Mouse (Mus musculus) intestine, postnatal 0 days (tissue): ENCODE measurements around the gene Bbs2. TPM values are rescaled to one million over a fixed set of nuclear protein-coding genes. Genes with fewer than 3 reads are reported as not detected.

Source experiments
- ATAC-seq: fragments of 200-750 bp; cut with Nextera tagmentation; 2 replicates; pipeline ENCODE4 v1.8.0; 2017; ENCODE audit warnings: mild to moderate bottlenecking, moderate TSS enrichment, moderate library complexity
- H3K27ac ChIP-seq: fragments of 300-500 bp; sonication (generic); 2 replicates; pipeline ENCODE4 v1.5.1; 2014; ENCODE audit warnings: mild to moderate bottlenecking, low read depth, low read length, moderate library complexity
- H3K27me3 ChIP-seq: fragments of 300-500 bp; sonication (generic); replicated peaks from 2 replicates; pipeline ENCODE4 v1.6.1; 2014; ENCODE audit warnings: low read length, mixed read lengths; ENCODE audit not compliant: control insufficient read depth, insufficient read depth
- H3K36me3 ChIP-seq: fragments of 300-500 bp; sonication (generic); 2 replicates; pipeline ENCODE4 v1.6.1; 2014; ENCODE audit warnings: mild to moderate bottlenecking, moderate library complexity; ENCODE audit not compliant: control insufficient read depth, insufficient read depth
- H3K4me1 ChIP-seq: fragments of 300-500 bp; sonication (generic); replicated peaks from 2 replicates; pipeline ENCODE4 v1.6.1; 2014; ENCODE audit warnings: antibody characterized with exemption, low read length, mixed read lengths; ENCODE audit not compliant: control insufficient read depth, insufficient read depth
- H3K4me2 ChIP-seq: fragments of 300-500 bp; sonication (generic); replicated peaks from 2 replicates; pipeline ENCODE4 v1.6.1; 2014; ENCODE audit warnings: low read depth, mild to moderate bottlenecking, moderate library complexity
- H3K4me3 ChIP-seq: fragments of 300-500 bp; sonication (generic); 2 replicates; pipeline ENCODE4 v1.5.1; 2014; ENCODE audit warnings: low read depth, low read length
- H3K9ac ChIP-seq: fragments of 300-500 bp; sonication (generic); 2 replicates; pipeline ENCODE4 v1.6.1; 2014; ENCODE audit warnings: mild to moderate bottlenecking, low read depth, low read length
- H3K9me3 ChIP-seq: fragments of 300-500 bp; sonication (generic); 2 replicates; pipeline ENCODE4 v1.6.1; 2016; ENCODE audit warnings: mixed run types; ENCODE audit not compliant: control insufficient read depth
- CTCF ChIP-seq: sonication (generic); IDR thresholded peaks from 2 replicates; pipeline ENCODE4 v1.5.1; 2016; ENCODE audit warnings: low read depth, mild to moderate bottlenecking, control low read depth, antibody characterized with exemption, moderate library complexity
- WGBS: fragments of 180-500 bp; shearing (Covaris S2); extraction: QIAGEN DNeasy Blood & Tissue Kit; methylation state at CpG from one replicate; pipeline ENCODE4 v1.1.7; 2014; 5-methylcytosine and 5-hydroxymethylcytosine counted together
- polyA plus RNA-seq: library from polyadenylated mRNA; unstranded; fragments of >200 nt; fragmentation: Nextera tagmentation; extraction: Ambion mirVana; gene quantifications from 2 replicates; pipeline ENCODE4 v1.2.1, GENCODE M21; 2015

Gene Bbs2
- polyA plus RNA-seq, 1 experiment from 2014 or later = 4.6 TPM

DNA sequence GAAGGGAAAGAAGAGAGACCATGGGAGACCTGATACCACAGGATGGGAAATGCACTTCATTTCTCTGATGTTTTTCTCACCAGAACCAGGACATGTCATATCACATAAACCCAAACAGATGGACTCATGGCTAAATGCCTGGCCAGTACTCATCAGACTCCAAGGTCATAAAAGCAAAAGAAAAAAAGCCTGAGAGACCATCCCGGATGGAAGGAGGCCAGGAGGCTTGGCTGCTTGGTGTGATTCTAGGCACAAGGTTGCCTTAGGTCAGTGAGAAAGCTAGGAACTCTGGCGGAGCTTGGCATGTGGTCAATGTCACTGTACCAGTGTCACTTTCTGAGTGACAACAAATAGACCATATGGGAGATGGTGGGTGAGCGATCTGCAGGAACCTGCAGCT, 9.1 kb upstream of the Bbs2 start:
- 62% methylated on average over 3 of the region's 3 CpGs for WGBS

DNA sequence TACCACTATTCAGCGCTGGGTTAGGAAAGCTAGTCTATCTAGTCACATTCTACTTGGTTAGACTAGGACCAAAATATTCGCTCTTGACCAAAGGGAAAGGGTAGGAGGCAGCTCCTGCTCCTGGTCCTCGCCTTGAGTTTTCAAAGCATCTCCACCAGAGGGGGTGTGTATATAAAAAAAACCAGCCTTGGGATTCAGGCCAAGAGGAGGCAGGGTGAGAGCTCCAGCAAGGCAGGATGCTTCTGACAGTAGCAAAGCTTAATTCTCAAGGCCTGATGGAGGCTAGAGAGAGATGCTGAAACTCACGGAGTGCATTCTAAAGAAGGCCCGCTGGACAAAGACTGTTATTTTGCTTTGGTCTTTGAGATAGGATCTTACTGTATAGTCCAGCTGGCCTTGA, 5.4 kb upstream of the Bbs2 start:
- TF ChIP-seq CTCF = no peak; the same call in 1 of the 2 replicates
- no peaks in the 10 kb centered on the region for H3K36me3 ChIP-seq
- H3K4me1 ChIP-seq = no peaks in the 10 kb centered on the region
- no peak overlapping the region for H3K27ac ChIP-seq
- H3K4me2 ChIP-seq = no peak overlapping the region
- H3K9me3 ChIP-seq = no peaks in the 10 kb centered on the region
- WGBS = 56% methylated on average over 5 of the region's 5 CpGs
- ATAC-seq = no peak
- no peak overlapping the region for H3K4me3 ChIP-seq
- H3K27me3 ChIP-seq = no peaks in the 10 kb centered on the region
- H3K9ac ChIP-seq = no peak overlapping the region

More for the DNA sequence above, 9.1 kb upstream of the Bbs2 start:
- no peaks in the 10 kb centered on the region for H3K4me1 ChIP-seq
- no peak overlapping the region for H3K27ac ChIP-seq
- no peak overlapping the region for H3K9ac ChIP-seq
- H3K9me3 ChIP-seq = no peaks in the 10 kb centered on the region
- no peaks in the 10 kb centered on the region for H3K27me3 ChIP-seq
- H3K36me3 ChIP-seq = no peaks in the 10 kb centered on the region
- H3K4me3 ChIP-seq = no peak overlapping the region
- TF ChIP-seq CTCF = no peak
- no peak overlapping the region for H3K4me2 ChIP-seq
- no peak for ATAC-seq

DNA sequence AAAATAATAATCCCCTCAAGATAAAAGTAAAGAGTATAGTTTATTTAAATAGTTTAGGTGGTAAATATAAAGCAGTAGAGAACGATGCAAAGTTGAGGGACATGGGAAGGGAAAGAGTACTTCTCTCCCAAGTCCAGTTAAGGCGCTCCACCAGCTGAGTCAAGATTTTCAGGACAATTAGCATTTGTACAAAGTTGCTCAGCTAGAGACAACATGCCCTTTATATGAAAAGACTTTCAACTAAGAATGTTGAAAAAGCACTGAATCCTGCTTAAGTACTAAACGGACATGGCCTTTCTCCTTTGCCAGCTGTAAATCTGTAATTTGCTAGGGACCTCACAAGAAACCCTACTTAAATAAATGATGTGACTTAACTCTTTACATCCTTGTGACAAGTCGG, 268 bp upstream of the Bbs2 start:
- H3K27ac ChIP-seq = peak overlapping the region; percentile 83; the same call in 1 of the 2 replicates

DNA sequence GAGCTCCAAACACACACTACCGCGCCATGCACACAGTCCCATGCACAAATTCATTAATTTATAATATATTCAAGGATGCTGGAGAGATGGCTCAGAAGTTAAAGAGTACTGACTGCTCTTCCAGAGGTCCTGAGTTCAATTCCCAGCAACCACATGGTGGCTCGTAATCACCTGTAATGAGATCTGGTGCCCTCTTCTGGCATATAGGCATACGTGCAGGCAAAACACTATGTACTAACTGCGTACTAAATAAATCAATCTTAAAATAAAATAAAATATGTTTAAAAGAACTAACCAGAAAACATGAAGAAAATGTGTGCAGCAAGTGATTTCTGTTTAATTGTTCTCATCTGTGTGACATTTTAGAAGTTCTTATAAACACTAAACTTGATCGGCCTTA, 4.4 kb downstream of the Bbs2 start:
- H3K4me2 ChIP-seq = no peak overlapping the region
- no peak overlapping the region for H3K4me3 ChIP-seq
- H3K27me3 ChIP-seq = no peaks in the 10 kb centered on the region
- no peaks in the 10 kb centered on the region for H3K9me3 ChIP-seq
- H3K36me3 ChIP-seq = no peaks in the 10 kb centered on the region
- H3K27ac ChIP-seq = no peak overlapping the region
- ATAC-seq = no peak
- 85% methylated on average over 6 of the region's 6 CpGs for WGBS
- 0 out of 2 replicates have a peak, but pooled peaks have one; percentile 32 for TF ChIP-seq CTCF
- no peak overlapping the region for H3K9ac ChIP-seq
- no peaks in the 10 kb centered on the region for H3K4me1 ChIP-seq

More for the DNA sequence above, 268 bp upstream of the Bbs2 start:
- WGBS = 53% methylated on average over 4 of the region's 4 CpGs
- H3K9ac ChIP-seq = 0 out of 2 replicates have a peak overlapping the region, but pooled peaks have one; percentile 49
- H3K9me3 ChIP-seq = no peaks in the 10 kb centered on the region
- no peak for TF ChIP-seq CTCF
- H3K4me3 ChIP-seq = peak overlapping the region; percentile 67
- no peaks in the 10 kb centered on the region for H3K36me3 ChIP-seq
- no peaks in the 10 kb centered on the region for H3K27me3 ChIP-seq
- no peaks in the 10 kb centered on the region for H3K4me1 ChIP-seq
- peak overlapping the region; percentile 64 for H3K4me2 ChIP-seq
- ATAC-seq = no peak

DNA sequence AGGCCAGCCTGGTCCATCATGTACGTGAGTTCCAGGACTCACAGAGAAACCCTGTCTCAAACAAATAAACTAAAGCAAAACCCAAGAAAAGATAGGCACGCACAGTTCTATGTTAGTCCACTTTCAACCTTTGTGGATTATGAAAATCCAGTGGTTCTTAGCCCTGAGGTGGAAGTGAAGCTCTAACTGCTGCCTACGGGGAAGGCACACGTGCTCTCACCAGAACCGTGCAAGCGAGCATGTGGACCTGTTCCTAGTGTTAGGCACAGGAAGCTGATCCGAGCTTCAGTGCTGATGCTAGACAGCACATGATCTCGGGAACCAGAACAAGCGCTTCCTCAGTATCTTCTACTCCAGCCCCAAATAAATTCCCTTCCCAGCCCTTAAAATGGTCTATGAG, 5.9 kb downstream of the Bbs2 start:
- ATAC-seq = no peak
- Histone ChIP-seq H3K9me3 (no peaks in the 10 kb centered on the region), H3K36me3 (no peaks in the 10 kb centered on the region), H3K27ac (no peak overlapping the region), H3K4me2 (no peak overlapping the region), H3K9ac (no peak overlapping the region), H3K27me3 (no peaks in the 10 kb centered on the region), H3K4me3 (no peak overlapping the region), H3K4me1 (no peaks in the 10 kb centered on the region)
- 81% methylated on average over 9 of the region's 9 CpGs for WGBS
- no peak for TF ChIP-seq CTCF

DNA sequence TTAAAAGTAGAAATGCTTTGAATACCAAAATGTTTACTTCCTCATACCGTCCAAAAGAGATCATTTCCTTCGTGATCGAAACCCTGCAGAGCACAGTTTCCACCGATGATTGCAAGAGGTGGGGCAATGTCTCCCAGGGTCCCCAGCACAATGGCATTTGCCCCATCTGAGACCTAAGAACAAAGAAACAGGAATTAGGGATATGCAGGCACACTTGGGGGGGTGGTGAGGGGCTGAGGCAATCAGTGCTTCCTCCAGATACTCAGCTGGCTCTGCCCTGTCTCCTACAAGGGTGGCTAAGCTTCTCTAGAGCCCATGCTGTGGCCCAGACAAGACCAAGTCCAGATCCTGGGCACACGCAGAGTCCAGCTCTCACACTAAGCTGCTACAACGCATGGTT, 9.0 kb downstream of the Bbs2 start:
- Histone ChIP-seq H3K9ac (no peak overlapping the region), H3K27ac (no peak overlapping the region), H3K4me3 (no peak overlapping the region), H3K4me1 (no peaks in the 10 kb centered on the region), H3K36me3 (no peaks in the 10 kb centered on the region), H3K9me3 (no peaks in the 10 kb centered on the region), H3K4me2 (no peak overlapping the region), H3K27me3 (no peaks in the 10 kb centered on the region)
- ATAC-seq = no peak
- 65% methylated on average over 6 of the region's 6 CpGs for WGBS
- TF ChIP-seq CTCF = no peak

DNA sequence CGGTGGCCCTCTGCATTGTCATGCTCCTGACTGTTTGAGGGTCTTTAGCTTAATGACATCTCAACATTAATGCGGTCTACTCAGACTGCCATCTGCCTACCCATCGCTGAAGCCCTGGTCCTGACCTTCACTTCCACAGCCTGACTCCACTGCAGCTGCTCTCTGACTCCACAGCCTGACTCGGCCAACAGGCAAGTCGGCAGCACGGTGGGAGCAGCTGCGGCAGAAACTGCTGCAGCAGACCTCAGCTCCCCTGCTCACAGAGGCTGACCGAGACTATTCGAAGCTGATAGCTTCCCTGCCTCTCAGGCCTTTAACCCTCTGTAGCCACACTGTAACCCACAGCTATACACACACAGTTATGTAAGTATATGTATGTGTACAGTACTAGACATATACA, 10.8 kb downstream of the Bbs2 start:
- Histone ChIP-seq H3K9ac (no peak overlapping the region), H3K4me2 (no peak overlapping the region), H3K4me3 (no peak overlapping the region), H3K9me3 (no peaks in the 10 kb centered on the region), H3K27ac (no peak overlapping the region), H3K27me3 (no peaks in the 10 kb centered on the region), H3K4me1 (no peaks in the 10 kb centered on the region), H3K36me3 (no peaks in the 10 kb centered on the region)
- 87% methylated on average over 9 of the region's 9 CpGs for WGBS
- no peak for ATAC-seq
- TF ChIP-seq CTCF = no peak
